Mouse (Mus musculus) forebrain, embryonic 11.5 days (tissue): ENCODE measurements around the gene Myl6. TPM values are rescaled to one million over a fixed set of nuclear protein-coding genes. Genes with fewer than 3 reads are reported as not detected.

Experiments used
- ATAC-seq: fragments of 200-750 bp; cut with Nextera tagmentation; replicated peaks from 2 replicates; pipeline ENCODE4 v1.8.0; 2017; ENCODE audit warnings: moderate TSS enrichment; ENCODE audit not compliant: low FRiP score
- DNase-seq: peaks from one replicate; pipeline ENCODE4 v3.0.0-alpha.2; 2017; ENCODE audit warnings: low spot score
- H3K27ac ChIP-seq: fragments of 300-500 bp; sonication (generic); 2 replicates; pipeline ENCODE4 v1.5.1; 2014; ENCODE audit warnings: low read depth, low read length
- H3K27me3 ChIP-seq: fragments of 300-500 bp; sonication (generic); 2 replicates; pipeline ENCODE4 v1.6.1; 2014; ENCODE audit warnings: mild to moderate bottlenecking, low read length, mixed read lengths; ENCODE audit not compliant: control insufficient read depth, insufficient read depth
- H3K36me3 ChIP-seq: fragments of 300-500 bp; sonication (generic); 2 replicates; pipeline ENCODE4 v1.6.1; 2014; ENCODE audit warnings: mild to moderate bottlenecking, low read length, moderate library complexity, mixed read lengths; ENCODE audit not compliant: control insufficient read depth, insufficient read depth
- H3K4me1 ChIP-seq: fragments of 300-500 bp; sonication (generic); replicated peaks from 2 replicates; pipeline ENCODE4 v1.6.1; 2014; ENCODE audit warnings: low read length, mixed read lengths; ENCODE audit not compliant: control insufficient read depth, insufficient read depth
- H3K4me2 ChIP-seq: fragments of 300-500 bp; sonication (generic); 2 replicates; pipeline ENCODE4 v1.6.1; 2014; ENCODE audit warnings: low read depth, mild to moderate bottlenecking, low read length, moderate library complexity, mixed read lengths; ENCODE audit not compliant: severe bottlenecking
- H3K4me3 ChIP-seq: fragments of 300-500 bp; sonication (generic); 2 replicates; pipeline ENCODE4 v1.5.1; 2014; ENCODE audit warnings: low read depth, low read length
- H3K9ac ChIP-seq: fragments of 300-500 bp; sonication (generic); 2 replicates; pipeline ENCODE4 v1.6.1; 2014; ENCODE audit warnings: low read length
- H3K9me3 ChIP-seq: fragments of 300-500 bp; sonication (generic); 2 replicates; pipeline ENCODE4 v1.6.1; 2016; ENCODE audit warnings: low read length, mixed read lengths; ENCODE audit not compliant: control insufficient read depth
- WGBS: fragments of 180-500 bp; shearing (Covaris S2); extraction: QIAGEN DNeasy Blood & Tissue Kit; methylation state at CpG from one replicate; pipeline ENCODE4 v1.1.7; 2014; 5-methylcytosine and 5-hydroxymethylcytosine counted together
- polyA plus RNA-seq: library from polyadenylated mRNA; unstranded; fragments of >200 nt; fragmentation: Nextera tagmentation; extraction: Ambion mirVana; gene quantifications from 2 replicates; pipeline ENCODE4 v1.2.1, GENCODE M21; 2014

Myl6 gene
- polyA plus RNA-seq, 1 experiment from 2014 or later = 620 TPM

- ATAC-seq (no peak), DNase-seq (no peak)
- no peak overlapping the region for H3K27ac ChIP-seq
- no peak overlapping the region for H3K4me3 ChIP-seq
- H3K9me3 ChIP-seq = no peaks in the 10 kb centered on the region
- 80% methylated on average over 9 of the region's 9 CpGs for WGBS
- no peaks in the 10 kb centered on the region for H3K27me3 ChIP-seq
- no peaks in the 10 kb centered on the region for H3K36me3 ChIP-seq
- H3K9ac ChIP-seq = no peak overlapping the region
- H3K4me1 ChIP-seq = no peaks in the 10 kb centered on the region
- no peak overlapping the region for H3K4me2 ChIP-seq
These were observed 10.9 kb upstream of the Myl6 start for GRCm38 (mm10) chr10:128504641-128505370.

DNA sequence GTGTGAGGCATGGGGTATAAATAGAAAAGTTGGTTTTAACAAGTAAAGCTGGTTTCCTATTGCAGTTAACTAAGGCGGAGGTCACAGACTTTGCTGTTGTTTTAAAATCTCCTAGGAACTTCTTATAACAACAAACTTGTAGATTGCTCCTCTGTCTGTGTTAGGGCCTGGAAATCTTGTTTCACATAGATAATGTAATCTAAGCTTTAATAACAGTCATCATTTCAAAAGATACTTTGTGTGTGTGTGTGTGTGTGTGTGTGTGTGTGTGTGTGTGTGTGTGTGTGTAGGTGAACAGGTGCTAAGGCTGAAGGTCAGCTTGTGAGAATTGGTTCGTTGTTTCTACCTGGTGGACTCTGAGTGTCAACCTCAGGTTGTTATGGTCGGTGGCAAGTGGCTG is 10.1 kb upstream of the Myl6 start:
- no peak overlapping the region for H3K27ac ChIP-seq
- 92% methylated on average over 3 of the region's 3 CpGs for WGBS
- DNase-seq (no peak), ATAC-seq (no peak)
- no peaks in the 10 kb centered on the region for H3K27me3 ChIP-seq
- no peak overlapping the region for H3K9ac ChIP-seq
- no peaks in the 10 kb centered on the region for H3K4me1 ChIP-seq
- no peaks in the 10 kb centered on the region for H3K9me3 ChIP-seq
- no peak overlapping the region for H3K4me3 ChIP-seq
- no peaks in the 10 kb centered on the region for H3K36me3 ChIP-seq
- no peak overlapping the region for H3K4me2 ChIP-seq

- no peak for ATAC-seq
- no peak overlapping the region for H3K4me2 ChIP-seq
- no peak overlapping the region for H3K9ac ChIP-seq
- H3K27ac ChIP-seq = no peak overlapping the region
- DNase-seq = no peak
- H3K9me3 ChIP-seq = no peaks in the 10 kb centered on the region
- no peaks in the 10 kb centered on the region for H3K27me3 ChIP-seq
- no peaks in the 10 kb centered on the region for H3K4me1 ChIP-seq
- WGBS = 78% methylated on average over 8 of the region's 8 CpGs
- no peak overlapping the region for H3K4me3 ChIP-seq
- no peaks in the 10 kb centered on the region for H3K36me3 ChIP-seq
These were observed 9.6 kb upstream of the Myl6 start for GRCm38 (mm10) chr10:128503532-128503931.

DNA sequence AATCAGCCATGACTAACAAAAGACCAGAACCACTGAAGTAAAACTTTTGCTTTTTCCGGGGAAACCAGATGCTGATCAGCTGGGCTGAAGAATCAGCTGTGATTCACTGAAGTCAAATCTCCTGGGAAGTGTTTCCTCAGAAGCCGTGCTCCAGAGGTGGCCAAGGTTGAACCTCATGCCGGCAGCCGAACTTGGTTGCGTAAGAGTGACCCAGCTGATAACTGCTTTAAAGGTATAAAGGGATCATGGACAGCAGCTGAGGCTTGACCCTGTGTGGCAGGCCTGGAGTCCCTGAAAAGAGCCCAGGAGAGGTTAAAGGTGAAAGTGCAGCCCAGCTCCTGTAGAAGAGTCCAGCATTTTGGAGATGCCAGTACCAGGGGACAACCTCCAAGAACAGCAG is 8.4 kb upstream of the Myl6 start:
- 88% methylated on average over 5 of the region's 5 CpGs for WGBS
- no peaks in the 10 kb centered on the region for H3K9me3 ChIP-seq

GRCm38 (mm10) chr10:128499116-128499671 is 5.2 kb upstream of the Myl6 start:
- H3K36me3 ChIP-seq = no peaks in the 10 kb centered on the region
- peak overlapping the region; percentile 46; the same call in 1 of the 2 replicates for H3K27ac ChIP-seq
- DNase-seq (peak; percentile 74), ATAC-seq (peak; percentile 32; the same call in 1 of the 2 replicates)
- H3K4me2 ChIP-seq = peak overlapping the region; percentile 83
- peaks cover 12% of the 10 kb centered on the region for H3K4me1 ChIP-seq
- peak overlapping the region; percentile 52 for H3K4me3 ChIP-seq
- 3% methylated on average over 21 of the region's 21 CpGs for WGBS
- no peaks in the 10 kb centered on the region for H3K27me3 ChIP-seq
- H3K9ac ChIP-seq = peak overlapping the region; percentile 63
- H3K9me3 ChIP-seq = no peaks in the 10 kb centered on the region

More for the DNA sequence above, 8.4 kb upstream of the Myl6 start:
- H3K36me3 ChIP-seq = no peaks in the 10 kb centered on the region
- H3K4me3 ChIP-seq = no peak overlapping the region
- no peak overlapping the region for H3K4me2 ChIP-seq
- no peak for DNase-seq
- H3K9ac ChIP-seq = no peak overlapping the region
- H3K27me3 ChIP-seq = no peaks in the 10 kb centered on the region
- no peak overlapping the region for H3K27ac ChIP-seq
- H3K4me1 ChIP-seq = peaks cover 6% of the 10 kb centered on the region; the same call in 1 of the 2 replicates
- ATAC-seq = no peak

- ATAC-seq (peak; percentile 83), DNase-seq (peak; percentile 95)
- Histone ChIP-seq H3K4me2 (peak within 1 kb of the TSS; percentile 83), H3K9ac (peak within 1 kb of the TSS; percentile 63), H3K36me3 (no peaks in the 10 kb centered on the region), H3K4me3 (peak within 1 kb of the TSS; percentile 52), H3K27ac (peak within 1 kb of the TSS; percentile 46; the same call in 1 of the 2 replicates), H3K9me3 (no peaks in the 10 kb centered on the region), H3K27me3 (no peaks in the 10 kb centered on the region), H3K4me1 (peaks cover 12% of the 10 kb centered on the region)
- under 1% methylated on average over 27 of the region's 27 CpGs for WGBS
These were observed 4.6 kb upstream of the Myl6 start, which contains the start of gene Myl6b for GRCm38 (mm10) chr10:128498590-128498989. TSS of gene Myl6b (minus strand) at chr10:128498685.

- WGBS = 36% methylated on average over 6 of the region's 6 CpGs
- H3K4me1 ChIP-seq = peaks cover 13% of the 10 kb centered on the region
- no peak for ATAC-seq
These were observed 3.3 kb upstream of the Myl6 start for GRCm38 (mm10) chr10:128497134-128497737.

GRCm38 (mm10) chr10:128496509-128497077 is 2.6 kb upstream of the Myl6 start:
- Histone ChIP-seq H3K9ac (no peak overlapping the region), H3K36me3 (no peaks in the 10 kb centered on the region), H3K27ac (no peak overlapping the region), H3K4me2 (no peak overlapping the region), H3K27me3 (no peaks in the 10 kb centered on the region), H3K4me1 (peaks cover 13% of the 10 kb centered on the region), H3K4me3 (no peak overlapping the region), H3K9me3 (no peaks in the 10 kb centered on the region)
- DNase-seq (no peak), ATAC-seq (no peak)
- 38% methylated on average over 6 of the region's 6 CpGs for WGBS

More at GRCm38 (mm10) chr10:128497134-128497737, 3.3 kb upstream of the Myl6 start:
- Histone ChIP-seq H3K9me3 (no peaks in the 10 kb centered on the region), H3K27ac (no peak overlapping the region), H3K27me3 (no peaks in the 10 kb centered on the region), H3K36me3 (no peaks in the 10 kb centered on the region), H3K9ac (no peak overlapping the region), H3K4me3 (no peak overlapping the region), H3K4me2 (no peak overlapping the region)
- no peak for DNase-seq
